Mouse (Mus musculus) kidney, embryonic 15.5 days (tissue): Measurements from ENCODE around the gene Rps18. TPM values are rescaled to one million over a fixed set of nuclear protein-coding genes. Genes with fewer than 3 reads are reported as not detected.

Source experiments
- ATAC-seq: fragments of 200-750 bp; cut with Nextera tagmentation; replicated peaks from 2 replicates; pipeline ENCODE4 v1.8.0; 2017; ENCODE audit warnings: moderate TSS enrichment; ENCODE audit not compliant: low FRiP score
- H3K27ac ChIP-seq: fragments of 300-500 bp; sonication (generic); 2 replicates; pipeline ENCODE4 v1.5.1; 2015; ENCODE audit warnings: mild to moderate bottlenecking, inconsistent platforms
- H3K27me3 ChIP-seq: fragments of 300-500 bp; sonication (generic); 2 replicates; pipeline ENCODE4 v1.6.1; 2015; ENCODE audit warnings: inconsistent platforms
- H3K36me3 ChIP-seq: fragments of 300-500 bp; sonication (generic); 2 replicates; pipeline ENCODE4 v1.6.1; 2015; ENCODE audit warnings: inconsistent platforms
- H3K4me1 ChIP-seq: fragments of 300-500 bp; sonication (generic); 2 replicates; pipeline ENCODE4 v1.6.1; 2015; ENCODE audit warnings: inconsistent platforms
- H3K4me2 ChIP-seq: fragments of 300-500 bp; sonication (generic); 2 replicates; pipeline ENCODE4 v1.6.1; 2015; ENCODE audit warnings: moderate library complexity, mild to moderate bottlenecking, inconsistent platforms
- H3K4me3 ChIP-seq: fragments of 300-500 bp; sonication (generic); replicated peaks from 2 replicates; pipeline ENCODE4 v1.5.1; 2015; ENCODE audit warnings: mild to moderate bottlenecking, inconsistent platforms
- H3K9ac ChIP-seq: fragments of 300-500 bp; sonication (generic); 2 replicates; pipeline ENCODE4 v1.6.1; 2015; ENCODE audit warnings: mild to moderate bottlenecking, inconsistent platforms
- H3K9me3 ChIP-seq: fragments of 300-500 bp; sonication (generic); replicated peaks from 2 replicates; pipeline ENCODE4 v1.6.1; 2016; ENCODE audit warnings: inconsistent platforms
- WGBS: fragments of 180-500 bp; shearing (Covaris S2); methylation state at CpG from one replicate; pipeline ENCODE4 v1.1.7; 2015; ENCODE audit warnings: mixed read lengths; 5-methylcytosine and 5-hydroxymethylcytosine counted together
- polyA plus RNA-seq: library from polyadenylated mRNA; unstranded; fragments of >200 nt; fragmentation: Nextera tagmentation; extraction: Ambion mirVana; gene quantifications from 2 replicates; pipeline ENCODE4 v1.2.1, GENCODE M21; 2015

Rps18 gene
- polyA plus RNA-seq, 1 experiment from 2014 or later, result 1,731 TPM

DNA sequence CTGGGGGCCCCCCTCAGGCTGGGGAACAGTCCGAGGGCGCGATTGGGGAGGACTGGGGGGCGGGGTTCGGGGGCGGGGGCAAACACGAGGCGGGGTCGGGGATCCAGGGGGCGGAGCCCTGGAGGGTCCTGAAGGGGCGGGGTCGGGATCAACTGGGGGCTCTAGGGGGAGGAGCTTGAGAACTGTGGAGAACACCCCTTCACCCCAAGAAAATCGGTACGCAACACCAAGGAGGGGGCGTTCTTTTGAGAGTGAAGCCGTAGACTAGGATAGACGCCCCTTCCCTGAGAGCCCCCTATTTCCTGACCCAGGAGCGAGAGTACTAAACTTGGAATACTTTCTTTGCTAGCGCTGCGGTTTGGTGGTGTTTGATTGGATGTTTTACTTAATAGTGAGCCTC, 39.5 kb downstream of the Rps18 start:
- H3K27me3 ChIP-seq, result no peaks in the 10 kb centered on the region
- H3K4me1 ChIP-seq, result peaks cover 71% of the 10 kb centered on the region
- no peaks in the 10 kb centered on the region for H3K9me3 ChIP-seq
- ATAC-seq, result peak; percentile 16
- 1% methylated on average over 20 of the region's 20 CpGs for WGBS
- H3K4me2 ChIP-seq, result peak overlapping the region; percentile 62
- H3K9ac ChIP-seq, result peak overlapping the region; percentile 57
- peaks cover 47% of the 10 kb centered on the region for H3K36me3 ChIP-seq
- H3K27ac ChIP-seq, result peak overlapping the region; percentile 92
- peak overlapping the region; percentile 64 for H3K4me3 ChIP-seq

- Histone ChIP-seq H3K36me3 (peaks cover 52% of the 10 kb centered on the region), H3K4me1 (peaks cover 72% of the 10 kb centered on the region), H3K27ac (peak within 1 kb of the TSS; percentile 92), H3K4me2 (peak within 1 kb of the TSS; percentile 62), H3K4me3 (peak within 1 kb of the TSS; percentile 64), H3K27me3 (no peaks in the 10 kb centered on the region), H3K9ac (peak within 1 kb of the TSS; percentile 57), H3K9me3 (no peaks in the 10 kb centered on the region)
- ATAC-seq, result peak; percentile 92
- WGBS, result under 1% methylated on average over 34 of the region's 34 CpGs
These were observed 40.0 kb downstream of the Rps18 start, which contains the start of the genes Tapbp and Zbtb22 for GRCm38 (mm10) chr17:33915671-33916250. TSS of gene Tapbp (plus strand) at chr17:33915899. TSS of gene Zbtb22 (plus strand) at chr17:33915904.

DNA sequence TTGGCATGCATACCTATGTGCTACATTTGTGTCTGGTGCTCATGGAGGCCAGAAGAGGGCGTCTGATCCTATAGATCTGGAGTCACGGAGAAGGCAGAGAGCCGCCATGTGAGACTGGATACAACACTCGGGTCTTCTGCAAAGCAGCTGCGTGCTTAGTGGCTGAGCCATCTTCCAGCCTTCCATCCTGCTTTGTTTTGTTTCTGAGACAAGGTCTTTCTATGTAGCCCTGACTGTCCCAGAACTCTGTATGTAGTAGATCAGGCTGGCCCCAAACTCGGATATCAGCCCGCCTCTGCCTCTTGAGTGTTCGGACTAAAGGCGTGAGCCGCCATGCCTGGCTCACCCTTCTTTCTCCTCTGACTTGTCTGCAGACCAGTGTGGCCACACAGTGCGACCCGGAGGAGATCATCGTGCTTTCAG, 40.8 kb downstream of the Rps18 start:
- Histone ChIP-seq H3K9ac (no peak overlapping the region), H3K27me3 (no peaks in the 10 kb centered on the region), H3K27ac (peak overlapping the region; percentile 10; the same call in 1 of the 2 replicates), H3K4me3 (peak overlapping the region; percentile 64; the same call in 1 of the 2 replicates), H3K4me2 (peak overlapping the region; percentile 62), H3K36me3 (peaks cover 54% of the 10 kb centered on the region), H3K9me3 (no peaks in the 10 kb centered on the region), H3K4me1 (peaks cover 72% of the 10 kb centered on the region)
- no peak for ATAC-seq
- 79% methylated on average over 13 of the region's 13 CpGs for WGBS

GRCm38 (mm10) chr17:33913905-33914304, 41.9 kb downstream of the Rps18 start:
- Histone ChIP-seq H3K9ac (no peak overlapping the region), H3K4me3 (no peak overlapping the region), H3K27ac (no peak overlapping the region), H3K9me3 (no peaks in the 10 kb centered on the region), H3K4me2 (no peak overlapping the region), H3K27me3 (no peaks in the 10 kb centered on the region), H3K36me3 (peaks cover 54% of the 10 kb centered on the region), H3K4me1 (peaks cover 63% of the 10 kb centered on the region)
- no peak for ATAC-seq
- 93% methylated on average over 8 of the region's 8 CpGs for WGBS

- no peaks in the 10 kb centered on the region for H3K27me3 ChIP-seq
- H3K36me3 ChIP-seq, result peaks cover 51% of the 10 kb centered on the region
- H3K4me2 ChIP-seq, result no peak overlapping the region
- no peak for ATAC-seq
- WGBS, result 89% methylated on average over 10 of the region's 10 CpGs
- H3K27ac ChIP-seq, result no peak overlapping the region
- H3K4me3 ChIP-seq, result no peak overlapping the region
- no peaks in the 10 kb centered on the region for H3K9me3 ChIP-seq
- H3K9ac ChIP-seq, result no peak overlapping the region
- H3K4me1 ChIP-seq, result peaks cover 60% of the 10 kb centered on the region
These were observed 42.5 kb downstream of the Rps18 start for GRCm38 (mm10) chr17:33913264-33913663.

DNA sequence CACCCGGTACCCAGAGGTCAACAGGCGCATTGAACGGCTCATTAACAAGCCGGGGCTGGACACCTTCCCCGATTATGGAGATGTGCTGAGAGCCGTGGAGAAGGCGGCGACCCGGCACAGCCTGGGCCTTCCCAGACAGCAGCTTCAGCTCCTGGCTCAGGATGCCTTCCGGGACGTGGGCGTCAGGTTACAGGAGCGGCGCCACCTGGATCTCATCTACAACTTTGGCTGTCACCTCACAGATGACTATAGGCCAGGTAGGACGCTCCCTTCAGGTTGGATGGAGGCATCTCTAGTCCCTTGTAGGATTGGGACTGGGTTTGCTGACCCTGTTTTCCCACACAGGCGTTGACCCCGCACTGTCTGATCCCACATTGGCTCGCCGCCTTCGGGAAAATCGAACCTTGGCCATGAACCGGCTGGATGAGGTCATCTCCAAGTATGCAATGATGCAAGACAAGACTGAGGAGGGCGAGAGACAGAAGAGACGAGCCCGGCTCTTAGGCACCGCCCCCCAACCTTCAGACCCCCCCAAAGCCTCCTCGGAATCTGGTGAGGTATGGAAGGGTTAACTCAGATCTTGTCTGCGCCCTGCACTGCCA, 43.9 kb downstream of the Rps18 start:
- H3K9ac ChIP-seq, result peak overlapping the region; percentile 5; the same call in 1 of the 2 replicates
- H3K27me3 ChIP-seq, result no peaks in the 10 kb centered on the region
- H3K27ac ChIP-seq, result peak overlapping the region; percentile 51
- H3K4me3 ChIP-seq, result peak overlapping the region; percentile 14
- 49% methylated on average over 28 of the region's 28 CpGs for WGBS
- H3K4me2 ChIP-seq, result peak overlapping the region; percentile 98
- H3K9me3 ChIP-seq, result no peaks in the 10 kb centered on the region
- peaks cover 55% of the 10 kb centered on the region for H3K4me1 ChIP-seq
- no peak for ATAC-seq
- H3K36me3 ChIP-seq, result peaks cover 45% of the 10 kb centered on the region

- Histone ChIP-seq H3K9ac (0 out of 2 replicates have a peak overlapping the region, but pooled peaks have one; percentile 5), H3K27ac (peak overlapping the region; percentile 51), H3K4me2 (peak overlapping the region; percentile 98), H3K4me3 (peak overlapping the region; percentile 14), H3K4me1 (peaks cover 49% of the 10 kb centered on the region), H3K27me3 (no peaks in the 10 kb centered on the region), H3K36me3 (peaks cover 45% of the 10 kb centered on the region), H3K9me3 (no peaks in the 10 kb centered on the region)
- 62% methylated on average over 31 of the region's 31 CpGs for WGBS
- no peak for ATAC-seq
These were observed 44.6 kb downstream of the Rps18 start for GRCm38 (mm10) chr17:33911052-33911812.

DNA sequence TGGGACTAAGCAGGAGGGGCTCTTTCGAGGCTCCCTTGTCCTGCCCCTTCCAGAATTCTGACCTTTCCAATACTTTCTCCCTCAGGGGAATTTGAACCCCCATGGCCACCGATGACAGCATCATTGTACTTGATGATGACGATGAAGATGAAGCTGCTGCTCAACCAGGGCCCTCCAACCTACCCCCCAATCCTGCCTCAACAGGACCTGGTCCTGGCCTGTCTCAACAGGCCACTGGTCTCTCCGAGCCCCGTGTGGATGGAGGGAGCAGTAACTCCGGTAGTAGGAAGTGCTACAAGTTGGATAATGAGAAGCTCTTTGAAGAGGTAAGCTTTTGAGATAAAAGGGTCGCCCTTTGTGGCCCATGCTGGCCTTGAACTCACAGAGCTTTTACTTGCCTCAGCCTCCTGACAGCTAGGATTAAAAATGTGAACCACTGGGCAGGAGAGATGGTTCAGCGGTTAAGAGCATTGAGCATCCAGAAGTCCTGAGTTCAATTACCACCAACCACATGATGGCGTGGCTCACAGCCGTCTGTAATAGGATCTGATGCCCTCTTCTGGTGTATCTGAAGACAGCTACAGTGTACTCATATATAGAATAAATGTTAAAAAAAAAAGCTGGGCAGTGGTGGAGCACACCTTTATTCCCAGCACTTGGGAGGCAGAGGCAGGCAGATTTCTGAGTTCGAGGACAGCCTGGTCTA, 45.3 kb downstream of the Rps18 start:
- Histone ChIP-seq H3K9me3 (no peaks in the 10 kb centered on the region), H3K9ac (peak overlapping the region; percentile 77), H3K4me3 (peak overlapping the region; percentile 66), H3K27ac (peak overlapping the region; percentile 84), H3K4me2 (peak overlapping the region; percentile 98), H3K36me3 (peaks cover 45% of the 10 kb centered on the region), H3K4me1 (peaks cover 48% of the 10 kb centered on the region), H3K27me3 (no peaks in the 10 kb centered on the region)
- no peak for ATAC-seq
- WGBS, result 41% methylated on average over 11 of the region's 11 CpGs

DNA sequence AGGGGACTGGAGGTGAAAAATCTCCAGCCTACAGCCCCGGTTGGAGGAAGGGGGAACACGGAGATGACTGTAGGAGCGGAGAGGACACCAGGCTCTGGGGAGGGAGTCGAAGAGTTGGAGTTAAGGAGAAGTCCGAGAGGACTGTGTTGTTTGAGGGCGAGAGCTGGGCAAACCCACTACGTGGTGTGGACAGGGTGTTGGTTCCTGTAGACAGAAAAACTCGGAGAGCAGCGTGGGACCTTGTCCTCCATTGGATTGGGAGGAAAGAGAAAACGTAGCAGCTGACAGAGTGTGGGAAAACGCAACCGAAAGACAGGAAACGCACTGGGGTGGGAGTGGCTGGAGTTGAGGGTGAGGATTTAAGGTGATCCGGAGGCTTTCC, 45.9 kb downstream of the Rps18 start:
- no peaks in the 10 kb centered on the region for H3K27me3 ChIP-seq
- peak overlapping the region; percentile 84 for H3K27ac ChIP-seq
- WGBS, result under 1% methylated on average over 14 of the region's 14 CpGs
- no peaks in the 10 kb centered on the region for H3K9me3 ChIP-seq
- H3K4me3 ChIP-seq, result peak overlapping the region; percentile 66
- peaks cover 42% of the 10 kb centered on the region for H3K4me1 ChIP-seq
- peak overlapping the region; percentile 98 for H3K4me2 ChIP-seq
- peak overlapping the region; percentile 77 for H3K9ac ChIP-seq
- H3K36me3 ChIP-seq, result peaks cover 40% of the 10 kb centered on the region
- 0 out of 2 replicates have a peak, but pooled peaks have one; percentile 6 for ATAC-seq

GRCm38 (mm10) chr17:33909077-33909868, 46.5 kb downstream of the Rps18 start, which contains the start of gene Daxx:
TSS of gene Daxx (plus strand) at chr17:33909414.
- WGBS, result under 1% methylated on average over 68 of the region's 68 CpGs
- H3K27me3 ChIP-seq, result no peaks in the 10 kb centered on the region
- H3K4me2 ChIP-seq, result peak within 1 kb of the TSS; percentile 98
- ATAC-seq, result peak; percentile 96
- peak within 1 kb of the TSS; percentile 77 for H3K9ac ChIP-seq
- H3K36me3 ChIP-seq, result peaks cover 35% of the 10 kb centered on the region
- peaks cover 40% of the 10 kb centered on the region for H3K4me1 ChIP-seq
- H3K4me3 ChIP-seq, result peak within 1 kb of the TSS; percentile 66
- peak within 1 kb of the TSS; percentile 94 for H3K27ac ChIP-seq
- no peaks in the 10 kb centered on the region for H3K9me3 ChIP-seq
